Mouse (Mus musculus) stomach, postnatal 0 days (tissue): ENCODE data around the gene Tmx2.

Source experiments
- CTCF ChIP-seq: IDR thresholded peaks from 2 replicates; pipeline ENCODE4 v1.5.1; 2016; ENCODE audit warnings: antibody characterized with exemption, low read depth, mild to moderate bottlenecking, moderate library complexity
- EP300 ChIP-seq: optimal IDR thresholded peaks from 2 replicates; pipeline ENCODE3; 2016; ENCODE audit warnings: antibody characterized with exemption

DNA sequence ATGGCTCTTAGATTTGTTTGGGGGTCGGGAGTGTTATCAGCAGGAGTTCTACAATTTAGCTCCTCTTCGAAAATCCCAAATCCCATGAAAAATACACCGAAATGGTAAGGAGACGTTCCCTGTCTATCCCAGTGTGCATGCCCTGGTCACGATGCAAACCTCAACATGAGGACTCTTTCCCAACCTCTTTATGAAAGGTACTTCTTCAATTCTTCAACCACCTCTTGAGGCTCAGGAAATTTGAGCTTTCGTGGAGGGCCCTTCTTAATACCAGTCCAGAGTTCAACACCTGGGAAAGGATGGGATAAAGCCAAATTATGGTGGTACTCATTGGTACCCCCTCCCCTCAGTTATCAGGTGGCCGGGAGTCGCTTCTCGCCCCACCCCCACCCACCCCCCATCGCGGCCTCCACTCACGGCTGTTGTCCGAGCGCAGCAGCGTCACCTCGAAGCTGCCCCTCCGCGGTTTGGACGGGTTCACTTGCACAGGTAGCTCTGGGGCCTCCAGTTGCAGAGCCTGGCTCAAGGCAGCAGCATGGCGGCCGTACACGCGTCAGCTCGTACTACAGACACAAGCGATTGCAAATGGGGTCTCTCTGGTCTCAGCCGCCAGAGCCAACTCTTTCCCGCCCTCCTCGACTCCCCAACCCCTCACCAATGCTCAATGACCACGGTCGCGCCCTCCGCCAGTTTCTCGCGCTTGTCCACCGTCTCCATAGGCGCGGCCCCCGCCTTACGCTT lies 8.9 kb downstream of the Tmx2 start:
- TF ChIP-seq EP300 (no peak), CTCF (no peak)
